Mouse (Mus musculus) ES-Bruce4 (cell line): ENCODE results near the gene Sst.

ENCODE experiments used
- CTCF ChIP-seq: IDR thresholded peaks from one replicate; pipeline ENCODE4 v1.8.1; 2011; ENCODE audit warnings: low read depth, low read length
- EP300 ChIP-seq: IDR thresholded peaks from 2 replicates; pipeline ENCODE4 v1.6.1; 2011; ENCODE audit warnings: low read depth, low read length; ENCODE audit not compliant: insufficient read depth
- POLR2A ChIP-seq: IDR thresholded peaks from one replicate; pipeline ENCODE4 v1.8.1; 2011; ENCODE audit warnings: low read length; ENCODE audit not compliant: insufficient read depth

- TF ChIP-seq EP300 = no peak
- TF ChIP-seq CTCF = no peak
- no peak for TF ChIP-seq POLR2A
Observed at GRCm38 (mm10) chr16:23885098-23885497, 5.7 kb downstream of the Sst start.
